Mouse (Mus musculus): ENCODE measurements around the gene Nipal1.

The Nipal1 gene

DNA sequence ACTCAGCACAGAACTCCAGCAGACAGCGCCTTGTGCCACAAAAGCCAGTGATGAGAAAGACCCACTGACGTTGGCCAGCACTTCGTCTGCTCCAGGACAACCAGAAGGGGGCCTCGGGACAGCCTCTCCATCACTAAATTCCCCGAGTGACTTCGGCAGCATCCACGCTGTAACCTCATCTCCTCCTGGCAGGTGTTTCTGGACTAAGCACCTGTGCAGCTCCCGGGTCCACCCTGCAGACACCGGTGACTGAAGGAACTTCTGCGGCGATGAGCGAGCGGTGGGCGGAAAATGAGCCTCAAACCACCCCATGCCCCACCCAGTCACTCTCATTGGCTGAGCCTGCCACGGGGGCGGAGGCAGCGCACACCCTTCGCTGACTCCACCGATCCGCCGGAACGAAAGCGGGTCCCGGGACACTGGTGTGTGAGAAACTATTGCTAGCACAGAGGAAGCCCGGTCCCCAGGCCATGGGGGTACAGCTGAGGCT is at the start of gene Nipal1:
TSS of gene Nipal1 (plus strand) at position 378 of the 490 bp plus-strand sequence.
- DNase-seq (ENCODE audit: low read depth) = peak; percentile 60

DNA sequence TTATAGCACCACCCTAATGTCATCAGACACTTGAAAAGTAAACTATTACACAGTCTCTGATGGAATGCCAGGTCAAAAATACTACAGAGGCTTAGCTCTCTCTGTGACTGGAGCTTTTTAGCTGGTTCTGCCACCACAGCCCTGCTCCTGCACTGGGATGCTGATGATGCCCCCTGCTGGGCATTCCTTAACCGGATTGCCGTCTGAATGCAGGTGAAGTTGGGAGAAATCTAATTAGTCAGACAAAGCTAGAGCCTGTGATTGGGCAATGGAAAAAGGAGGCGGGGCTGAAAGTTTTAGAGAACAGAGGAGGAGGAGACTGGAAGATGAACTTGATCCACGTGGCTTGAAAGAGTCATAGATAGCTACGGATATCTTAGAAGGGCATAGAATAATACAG is 46.6 kb upstream of the Nipal1 start:
- DNase-seq (ENCODE audit: low read depth) = peak; percentile 45

DNA sequence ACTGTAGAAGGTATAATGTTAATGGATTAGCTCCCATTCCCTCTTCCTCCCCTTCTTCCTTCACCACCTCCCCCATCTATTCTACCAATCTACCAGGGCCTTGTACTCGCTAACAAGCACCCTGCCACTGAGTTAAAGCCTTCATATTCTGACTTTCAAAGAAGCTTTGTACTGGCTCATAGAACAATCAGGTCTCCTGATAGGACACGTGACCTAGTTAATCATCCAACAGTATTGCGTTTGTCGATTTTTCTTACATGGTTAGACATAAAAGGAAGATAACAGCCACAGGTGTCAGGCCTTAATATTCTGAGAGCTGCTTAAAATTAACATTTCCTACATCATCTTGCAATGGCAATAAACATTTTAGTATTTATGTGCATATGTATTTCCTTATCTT is 44.5 kb upstream of the Nipal1 start:
- no peak for DNase-seq (ENCODE audit: low read depth)

DNA sequence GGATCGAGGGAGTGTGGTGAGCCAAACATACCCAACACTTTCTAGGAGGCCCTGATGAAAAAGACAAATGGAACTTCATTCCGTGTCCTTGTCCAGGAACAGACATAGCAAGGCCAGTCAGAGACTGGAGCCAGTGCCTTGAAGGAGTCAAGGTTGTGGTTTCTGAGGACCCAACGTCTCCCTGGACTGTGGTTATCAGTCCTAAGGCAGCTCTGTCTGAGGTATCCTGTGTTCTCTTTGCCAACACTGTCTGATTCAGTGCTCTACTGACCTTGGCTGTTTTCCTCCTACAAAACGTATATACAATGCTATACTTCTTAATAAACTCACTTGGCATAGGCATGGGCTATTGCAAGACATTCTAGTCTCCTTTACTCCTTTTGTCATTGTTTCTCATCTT is 30.2 kb upstream of the Nipal1 start:
- DNase-seq (ENCODE audit: low read depth) = no peak

DNA sequence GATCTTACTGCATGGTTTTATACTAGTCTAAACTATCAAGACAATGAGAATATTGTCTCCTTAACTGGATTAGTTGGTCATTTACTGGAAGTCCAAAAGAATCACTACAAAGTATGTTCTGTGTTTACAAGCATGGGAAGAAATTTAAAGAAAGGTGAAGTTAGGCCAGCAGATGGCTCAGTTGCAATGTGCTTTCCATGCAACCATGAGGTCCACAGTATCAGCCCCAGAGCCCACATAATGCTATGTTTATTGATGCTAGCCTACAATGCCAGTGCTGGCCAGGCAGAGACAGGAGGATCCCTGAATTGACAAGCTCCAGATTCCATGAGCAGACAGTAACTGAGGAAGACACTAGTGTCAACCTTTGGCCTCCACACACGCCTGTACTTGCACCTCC is 26.6 kb upstream of the Nipal1 start:
- no peak for DNase-seq (ENCODE audit: low read depth)

DNA sequence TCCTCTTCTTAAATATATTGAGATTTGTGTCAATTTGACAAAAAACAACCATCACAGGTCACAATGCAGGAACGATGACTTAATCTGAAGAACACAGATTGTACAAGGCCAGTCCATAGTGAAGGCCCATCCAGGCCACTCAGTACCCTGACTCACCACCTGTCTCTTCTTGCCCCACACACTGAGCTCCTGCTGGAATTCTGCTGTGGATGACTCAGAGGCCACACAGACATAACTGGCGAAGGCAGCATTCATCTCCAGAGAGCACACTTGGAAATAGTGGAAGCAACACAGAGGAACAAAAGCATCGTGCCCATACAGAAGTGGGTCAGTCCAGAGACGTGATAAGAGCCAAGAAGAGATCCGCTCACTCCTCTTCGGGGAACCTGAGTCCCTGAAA is 17.6 kb upstream of the Nipal1 start:
- DNase-seq (ENCODE audit: low read depth) = no peak

DNA sequence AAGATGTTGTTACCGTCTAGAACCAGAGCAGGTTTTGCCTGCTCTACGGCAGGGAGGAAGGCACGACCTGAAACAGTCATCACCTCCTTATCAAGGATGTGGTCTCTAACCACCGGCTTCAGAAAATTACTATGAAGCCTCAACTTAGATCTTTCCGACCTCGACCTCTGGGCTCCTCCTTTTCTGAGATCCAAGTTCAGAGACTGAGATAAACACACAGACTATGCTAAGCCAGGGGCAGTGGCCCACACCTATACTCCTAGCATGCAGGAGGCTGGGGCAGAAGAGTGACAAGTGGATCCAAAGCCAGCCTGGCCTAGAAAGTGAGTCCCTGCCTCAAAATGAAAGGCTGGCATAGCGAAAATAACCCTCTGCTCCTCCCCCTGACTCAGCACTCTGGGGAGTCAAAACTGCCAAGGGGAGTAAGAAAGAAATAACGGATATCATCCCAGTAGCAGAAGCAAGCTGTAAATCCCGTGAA is 12.8 kb upstream of the Nipal1 start:
- no peak for DNase-seq (ENCODE audit: low read depth)

DNA sequence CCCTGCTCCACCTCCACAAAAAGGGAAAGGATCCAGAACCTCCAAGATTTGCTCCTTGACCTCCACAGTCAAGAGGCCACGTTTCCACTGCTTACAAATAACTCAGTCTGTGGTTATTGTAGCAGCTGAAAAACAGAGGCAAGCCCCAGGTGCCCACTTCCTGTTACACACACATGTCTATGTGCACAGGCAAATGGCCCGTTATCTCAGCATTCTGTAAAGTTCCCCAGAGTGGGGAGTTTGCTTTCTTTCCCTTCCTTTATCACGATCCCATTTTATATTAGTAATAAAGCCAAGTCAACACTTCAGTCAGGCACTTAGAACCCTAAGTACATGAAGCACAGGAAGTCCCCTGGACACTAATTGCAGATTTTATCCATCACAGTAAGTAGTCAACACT is 11.5 kb upstream of the Nipal1 start:
- DNase-seq (ENCODE audit: low read depth) = no peak

DNA sequence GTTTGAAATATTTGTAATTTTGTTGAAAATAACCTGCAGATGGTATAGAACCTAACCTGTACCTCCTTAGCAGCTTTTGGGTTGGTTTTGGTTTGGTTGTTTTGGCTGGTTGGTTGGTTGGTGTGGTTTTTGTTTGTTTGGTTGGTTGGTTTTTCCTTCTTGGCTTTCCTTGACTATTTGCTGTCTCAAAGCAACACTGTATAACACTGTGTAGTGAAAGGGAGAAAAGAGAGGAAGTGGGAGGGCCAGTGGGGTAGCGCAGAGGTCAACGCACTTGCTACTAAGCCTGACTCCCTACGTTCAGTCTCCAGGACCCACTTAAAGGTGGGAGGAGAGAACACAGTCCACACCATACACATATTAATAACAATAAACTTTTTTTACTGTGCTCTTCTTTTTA is 11.0 kb upstream of the Nipal1 start:
- no peak for DNase-seq (ENCODE audit: low read depth)

DNA sequence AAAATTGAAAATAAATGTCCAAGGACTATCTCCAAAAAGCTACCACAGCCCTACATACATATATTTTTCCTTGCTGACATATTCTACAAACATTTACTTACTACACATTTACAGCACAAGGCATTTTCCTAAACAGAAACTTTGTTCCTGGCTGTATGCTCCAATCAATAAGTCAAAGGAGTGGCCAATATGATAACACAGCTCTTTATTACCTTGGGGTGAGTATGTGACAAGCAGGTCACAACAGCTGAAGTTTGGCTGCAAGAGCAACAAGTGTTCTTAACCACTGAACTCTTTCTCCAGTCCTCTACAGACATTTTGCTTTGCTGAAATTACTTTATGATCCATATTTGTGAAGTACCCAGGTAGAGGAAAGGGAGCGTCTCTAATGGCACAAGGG is 7.5 kb upstream of the Nipal1 start:
- DNase-seq (ENCODE audit: low read depth) = no peak

DNA sequence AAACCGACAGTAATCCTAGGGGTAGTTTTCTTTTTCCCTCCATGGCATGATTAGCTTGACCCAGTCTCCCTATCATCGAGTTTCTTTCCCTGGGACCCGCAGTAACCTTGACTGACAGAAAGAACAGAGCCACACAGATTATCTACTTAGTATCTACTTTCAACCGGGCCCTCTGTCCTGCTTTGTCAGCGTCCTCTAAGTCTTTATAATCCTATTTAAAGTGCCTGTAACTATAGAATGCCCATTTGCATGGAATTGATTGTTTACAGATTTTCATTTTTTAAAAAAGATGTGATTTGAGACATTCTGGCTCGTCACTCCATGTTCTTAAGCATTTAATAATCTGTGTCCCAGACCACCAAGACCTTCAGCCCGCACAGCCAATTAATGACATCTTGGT is 3.9 kb upstream of the Nipal1 start:
- DNase-seq (ENCODE audit: low read depth) = no peak

DNA sequence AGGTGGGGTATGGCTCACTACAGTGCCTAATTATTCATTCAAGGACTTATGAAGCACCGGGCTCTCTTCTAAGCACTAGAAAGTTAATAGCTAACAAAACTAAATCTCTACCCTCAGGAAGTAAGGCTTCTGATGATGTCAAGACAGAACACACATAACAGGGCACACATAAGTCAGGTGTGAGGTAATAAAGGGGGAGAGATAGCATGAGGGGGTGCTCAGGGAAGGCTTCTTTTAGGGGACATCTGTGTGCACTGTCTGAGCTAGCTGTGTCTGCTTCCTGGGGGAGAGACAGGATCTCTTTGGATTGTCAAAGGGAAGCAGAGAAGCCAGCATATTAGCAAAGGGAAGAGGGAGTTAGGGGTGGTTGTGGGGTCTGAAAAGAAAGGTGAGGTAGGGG is 3.4 kb upstream of the Nipal1 start, which contains the start of gene Cnga1:
TSS of gene Cnga1 (minus strand) at position 101 of the 400 bp plus-strand sequence.
- no peak for DNase-seq (ENCODE audit: low read depth)

DNA sequence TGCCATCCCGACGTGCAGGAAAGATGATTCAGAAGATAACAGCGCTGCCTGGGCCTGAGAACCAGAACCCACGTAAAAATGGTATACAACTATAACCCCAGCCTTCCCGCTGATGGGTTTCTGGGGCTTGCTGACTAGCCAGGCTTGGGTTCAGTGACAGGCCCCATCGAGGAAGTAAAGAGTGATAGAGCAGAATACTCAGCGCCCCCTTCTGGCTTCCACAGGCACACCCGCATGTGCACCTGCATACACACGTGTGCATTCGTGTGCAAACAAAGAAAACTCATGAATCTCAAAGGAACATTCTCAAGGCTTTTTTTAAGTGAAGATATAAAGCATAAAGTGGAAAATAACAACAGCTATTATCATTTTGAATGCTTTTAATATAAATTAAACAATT is 1.5 kb upstream of the Nipal1 start:
- no peak for DNase-seq (ENCODE audit: low read depth)

DNA sequence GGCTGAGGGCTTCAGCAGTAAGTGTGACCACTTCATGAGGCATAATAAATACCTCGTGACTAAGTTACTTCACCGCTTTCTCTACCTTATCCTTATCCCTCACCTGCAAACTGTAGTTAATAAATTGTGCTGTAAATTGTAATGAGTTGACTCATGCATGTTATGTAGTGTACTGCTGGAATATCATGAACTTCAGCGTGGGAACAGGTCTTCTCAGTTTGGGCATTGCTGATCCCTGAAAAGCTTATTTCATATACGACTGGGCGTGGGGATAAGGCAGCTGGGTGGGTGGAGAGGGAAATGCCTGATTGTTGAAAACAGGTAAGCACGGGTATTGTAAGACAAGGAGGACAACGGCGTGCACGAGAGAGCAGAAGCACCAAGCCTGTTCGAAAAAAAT is 599 bp upstream of the Nipal1 start:
- no peak for DNase-seq (ENCODE audit: low read depth)

DNA sequence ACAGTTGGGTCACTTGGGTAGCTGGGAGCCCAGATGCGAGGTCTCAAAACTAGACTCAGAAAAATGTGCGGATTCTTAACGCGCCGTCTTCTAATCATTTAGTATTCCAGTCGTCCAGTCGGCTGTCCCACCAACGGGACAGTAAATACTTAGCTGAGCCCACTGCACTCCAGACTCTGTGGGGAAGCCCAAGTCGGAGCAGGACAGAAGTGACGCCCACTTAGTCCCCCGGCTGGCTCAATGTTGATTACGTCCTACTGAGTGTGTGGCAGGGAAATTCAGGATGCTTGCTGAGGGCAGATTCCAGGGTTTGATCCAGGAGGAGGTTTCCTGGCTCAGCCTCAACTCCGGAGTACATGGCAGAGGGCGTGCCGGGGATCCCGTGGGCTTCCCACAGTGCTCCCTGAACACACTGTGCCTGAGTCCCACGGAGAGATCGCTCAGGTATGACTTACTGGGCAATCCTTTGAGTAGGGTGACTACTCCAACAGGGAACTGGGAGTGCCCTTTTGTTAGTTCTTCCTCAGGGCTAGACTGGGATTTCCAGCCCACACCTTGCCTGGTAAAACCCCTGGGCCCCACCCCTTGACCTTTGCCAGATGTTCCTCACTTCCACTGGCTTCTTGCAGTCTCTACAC is 482 bp downstream of the Nipal1 start:
- no peak for DNase-seq (ENCODE audit: low read depth)

DNA sequence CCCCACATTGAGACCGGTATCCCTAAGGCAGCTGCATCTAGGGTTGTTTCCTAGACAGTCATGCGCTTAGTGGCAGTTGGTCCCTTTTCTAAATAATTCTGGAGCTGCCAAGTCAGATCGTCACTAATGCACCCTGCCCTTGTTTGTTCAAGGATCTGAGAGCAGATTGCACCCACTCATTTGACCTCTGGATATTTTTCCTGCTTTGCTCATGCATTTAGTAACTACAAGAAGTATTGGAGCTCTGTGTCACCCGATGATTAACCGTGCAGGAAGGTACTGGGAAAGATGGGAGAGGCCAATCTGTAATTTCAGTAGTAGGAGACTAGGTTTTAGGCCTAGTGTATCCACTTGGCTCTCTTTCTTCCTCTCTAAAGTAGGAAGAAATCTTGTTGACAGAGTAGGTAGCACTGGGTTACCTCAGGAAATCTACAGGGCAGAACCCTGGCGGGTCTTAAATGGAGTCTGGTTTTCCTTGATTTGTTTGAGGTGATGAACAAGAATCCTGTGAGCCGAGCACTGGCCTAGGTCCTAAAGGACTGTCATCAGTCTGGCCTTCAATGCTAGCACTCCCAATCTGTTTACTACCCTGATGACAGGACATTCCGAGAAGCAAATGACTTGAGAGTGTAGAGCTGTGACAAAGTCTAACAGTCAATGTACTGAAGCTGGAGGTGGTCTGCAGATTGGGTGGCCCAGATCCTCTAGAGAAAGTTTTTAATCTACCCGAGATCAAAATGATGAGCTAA is 1.6 kb downstream of the Nipal1 start:
- no peak for DNase-seq (ENCODE audit: low read depth)

DNA sequence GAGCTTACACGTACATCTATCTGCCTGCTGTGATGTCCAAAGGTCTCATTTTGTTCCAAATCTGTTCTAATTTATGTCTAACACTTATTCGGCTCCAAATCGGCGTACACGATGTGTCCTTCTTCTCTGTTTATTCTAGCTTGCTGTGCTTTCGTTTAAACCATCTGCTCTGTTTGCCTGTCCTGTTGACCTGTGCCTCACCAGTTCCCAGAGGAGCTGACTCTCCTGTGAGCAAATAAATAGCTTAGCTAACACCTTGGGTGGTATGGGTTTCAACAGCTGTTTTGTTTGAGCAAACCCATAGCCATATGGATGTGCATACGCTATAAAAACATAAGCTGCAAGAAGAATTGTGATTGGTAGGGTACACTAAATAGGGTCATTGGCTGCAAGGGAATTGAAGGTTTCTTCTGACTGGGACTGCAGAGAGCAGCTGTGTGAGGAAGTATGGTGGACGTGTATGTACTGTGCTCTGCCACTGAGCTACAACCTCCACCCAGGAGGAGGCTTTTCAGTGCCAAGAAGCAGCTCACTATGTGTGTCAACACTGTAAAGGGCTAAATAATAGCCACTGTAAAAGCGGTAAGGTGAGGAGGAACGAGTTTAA is 5.6 kb downstream of the Nipal1 start:
- no peak for DNase-seq (ENCODE audit: low read depth)

DNA sequence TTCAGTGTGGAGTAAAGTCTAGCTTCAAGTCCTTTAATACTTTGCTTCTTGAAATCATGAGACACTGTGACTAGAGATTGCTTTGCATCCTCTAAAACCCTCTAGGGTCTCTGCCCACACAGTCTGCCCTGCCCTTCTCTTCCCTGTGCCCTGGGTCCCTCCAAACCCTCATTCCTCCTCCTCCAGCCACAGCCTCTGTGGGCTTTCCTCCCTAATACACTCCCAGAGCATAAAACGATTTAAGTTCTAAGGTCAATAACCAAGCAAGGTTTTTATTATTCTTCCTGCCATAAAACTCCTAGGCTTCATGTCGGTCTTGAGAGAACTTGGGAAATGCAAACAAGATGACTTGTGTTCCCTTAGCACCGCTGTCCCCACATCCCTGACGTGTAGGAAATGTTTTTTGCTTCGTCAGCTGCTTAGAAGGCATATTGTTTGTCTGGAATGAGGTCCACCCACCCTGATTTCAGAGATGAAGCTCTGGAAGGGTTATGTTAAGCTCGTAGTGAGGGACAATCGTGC is 8.7 kb downstream of the Nipal1 start:
- no peak for DNase-seq (ENCODE audit: low read depth)

DNA sequence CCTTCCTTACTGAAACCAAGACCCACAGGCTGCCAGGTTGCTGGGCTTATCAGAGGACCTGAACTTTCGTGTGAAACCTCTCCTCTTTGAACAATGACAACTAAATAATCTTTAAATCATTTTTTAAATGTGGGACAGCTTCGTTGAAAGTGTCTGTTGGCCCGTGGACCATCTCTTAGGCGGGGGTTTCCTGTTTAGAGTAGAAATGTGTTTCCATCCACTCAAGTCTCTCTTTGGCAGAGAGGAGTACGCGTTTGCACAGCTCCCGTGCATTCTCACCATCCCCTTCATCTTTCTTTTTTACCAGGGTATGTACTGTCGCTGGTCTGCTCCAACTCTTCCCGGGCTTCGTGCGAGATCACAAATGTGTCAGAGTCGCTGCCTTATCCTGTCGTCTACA is 10.8 kb downstream of the Nipal1 start:
- no peak for DNase-seq (ENCODE audit: low read depth)

DNA sequence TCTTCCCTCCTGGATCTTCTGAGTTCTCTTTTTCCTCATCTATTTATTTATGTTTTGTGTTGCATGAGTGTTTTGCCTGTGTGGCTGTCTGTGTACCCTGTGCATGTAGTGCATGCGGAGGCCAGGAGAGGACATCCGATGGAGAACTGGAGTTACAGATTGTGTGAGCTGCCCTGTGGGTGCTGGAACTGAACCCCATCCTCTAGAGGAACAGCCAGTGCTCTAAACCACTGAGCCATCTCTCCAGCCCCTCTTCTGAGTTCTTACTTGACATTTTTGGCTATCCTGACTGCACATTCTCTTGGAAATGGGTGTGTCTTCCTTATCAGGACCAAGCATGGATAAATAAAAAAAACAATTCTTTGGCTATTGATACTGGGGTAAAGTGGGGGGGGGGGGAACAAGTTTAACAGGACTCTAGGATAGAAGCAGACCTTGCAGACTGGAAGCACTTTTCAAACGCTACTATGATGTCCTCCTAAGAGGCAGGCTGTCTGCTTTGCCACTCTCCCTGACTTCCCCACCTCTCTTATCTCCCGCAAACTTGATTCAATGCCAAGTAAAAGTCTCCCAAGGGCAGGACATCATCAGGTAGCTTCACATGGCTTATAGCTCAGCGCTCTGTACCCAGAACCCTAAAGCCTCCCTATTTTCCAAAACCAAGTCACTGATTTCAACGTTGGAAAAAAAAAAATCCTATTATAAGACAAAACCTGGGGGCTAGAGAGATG is 13.6 kb downstream of the Nipal1 start:
- no peak for DNase-seq (ENCODE audit: low read depth)

DNA sequence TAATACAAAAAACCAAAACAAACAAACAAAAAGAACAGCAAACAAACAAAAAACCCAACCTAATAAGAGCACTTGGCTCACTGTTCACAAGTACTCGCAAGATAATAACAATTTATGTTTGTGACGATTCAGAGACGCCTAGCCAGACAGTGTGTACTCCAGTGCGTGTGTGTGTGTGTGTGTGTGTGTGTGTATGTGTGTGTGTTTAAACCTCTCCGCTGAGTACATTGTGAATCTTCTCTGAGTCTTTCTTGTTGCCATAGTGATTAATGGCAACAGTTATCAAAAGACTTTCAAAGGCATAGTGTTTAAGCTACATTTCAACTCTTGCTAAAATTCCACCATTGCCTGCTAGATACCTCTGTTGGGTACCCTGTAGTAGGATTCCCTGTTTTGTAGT is 16.5 kb downstream of the Nipal1 start:
- no peak for DNase-seq (ENCODE audit: low read depth)

DNA sequence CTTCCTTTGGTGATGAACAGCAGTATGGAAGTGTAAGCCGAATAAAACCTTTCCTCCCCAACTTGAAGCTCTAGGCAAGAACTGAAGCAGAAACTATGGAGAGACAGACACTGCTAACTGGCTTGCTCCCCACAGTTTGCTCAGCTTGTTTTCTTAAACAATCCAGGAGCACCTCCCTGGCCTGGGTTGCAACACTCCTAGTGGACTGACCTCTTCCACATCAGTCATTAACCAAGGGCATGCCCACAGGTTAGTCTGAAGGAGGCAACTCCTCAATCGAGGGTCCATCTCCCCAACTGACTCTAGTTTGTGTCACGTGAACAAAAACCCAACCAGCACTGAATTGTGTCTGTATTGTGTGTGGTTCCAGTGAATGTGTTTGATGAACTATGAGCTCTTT is 17.3 kb downstream of the Nipal1 start:
- DNase-seq (ENCODE audit: low read depth) = no peak

All from c-Kit-positive CD71-negative TER-119-negative erythroid progenitor cells, embryonic 14.5 days (primary cell).